Comparison of ENCODE assay signal across 8 mouse cellular contexts in genomic region chrX:9662391-9663111, GRCm38 (mm10). TPM values are rescaled to one million over a fixed set of nuclear protein-coding genes. Genes with fewer than 3 reads are reported as not detected.
DNase-seq lines count a peak whose midpoint lies in the region; ATAC-seq lines count a peak whose summit lies in the region.

Gene Dynlt3 (minus strand): TSS chrX:9663003.

- DNase-seq in fibroblast of lung, adult 2 months (ENCODE audit: low read depth): peak; percentile 53
- peak; percentile 90 for DNase-seq in kidney, postnatal 14 days
- peak; percentile 64 for DNase-seq in telencephalon, adult 2 months (ENCODE audit: low read depth, low spot score)

- H3K9me3 ChIP-seq in heart, embryonic 14.5 days (ENCODE audit: control insufficient read depth, low read length): no peaks in the 10 kb centered on the region
- H3K9me3 ChIP-seq in liver, embryonic 15.5 days (replicated peaks): no peaks in the 10 kb centered on the region
- no peaks in the 10 kb centered on the region for H3K9me3 ChIP-seq in neural tube, embryonic 12.5 days

- peak; percentile 95 for ATAC-seq in CD4-positive, CD25-positive, alpha-beta regulatory T cell, adult 4 months
- peak; percentile 98 for ATAC-seq in heart, embryonic 14.5 days (ENCODE audit: insufficient number of reproducible peaks, insufficient read depth, low FRiP score, low read depth)
- peak; percentile 98 for ATAC-seq in liver, embryonic 15.5 days (ENCODE audit: insufficient read depth)
- ATAC-seq in neural tube, embryonic 12.5 days (ENCODE audit: low FRiP score, low read depth): peak; percentile 99

- peak within 1 kb of the TSS; percentile 90 for H3K4me3 ChIP-seq in brown adipose tissue, adult 24 weeks (ENCODE audit: insufficient read depth, low read depth, low read length)
- peak within 1 kb of the TSS; percentile 56 to 64 for H3K4me3 ChIP-seq in heart, embryonic 14.5 days (ENCODE audit: control insufficient read depth in 1 of 2, insufficient read depth in 1 of 2, low read depth in 1 of 2, low read length in 2 of 2)
- peak within 1 kb of the TSS; percentile 64 for H3K4me3 ChIP-seq in liver, embryonic 15.5 days (replicated peaks)
- peak within 1 kb of the TSS; percentile 44 for H3K4me3 ChIP-seq in neural tube, embryonic 12.5 days

- 15% methylated on average over 30 of the region's 30 CpGs for WGBS in heart, embryonic 14.5 days
- WGBS in liver, embryonic 15.5 days (ENCODE audit: insufficient replicate concordance): 8% methylated on average over 30 of the region's 30 CpGs
- WGBS in neural tube, embryonic 12.5 days: 13% methylated on average over 30 of the region's 30 CpGs

- peak within 1 kb of the TSS; percentile 67 for H3K4me2 ChIP-seq in heart, embryonic 14.5 days (ENCODE audit: low read length)
- H3K4me2 ChIP-seq in liver, embryonic 15.5 days: peak within 1 kb of the TSS; percentile 64
- H3K4me2 ChIP-seq in neural tube, embryonic 12.5 days (replicated peaks): peak within 1 kb of the TSS; percentile 56

- H3K36me3 ChIP-seq in heart, embryonic 14.5 days (ENCODE audit: control insufficient read depth, insufficient read depth, low read length): no peaks in the 10 kb centered on the region
- H3K36me3 ChIP-seq in liver, embryonic 15.5 days (replicated peaks): no peaks in the 10 kb centered on the region
- no peaks in the 10 kb centered on the region for H3K36me3 ChIP-seq in neural tube, embryonic 12.5 days

- H3K27ac ChIP-seq in brown adipose tissue, adult 24 weeks (replicated peaks; ENCODE audit: low read depth, low read length): peak within 1 kb of the TSS; percentile 88
- H3K27ac ChIP-seq in heart, embryonic 14.5 days (replicated peaks in 1 of 2; ENCODE audit: control insufficient read depth in 1 of 2, insufficient read depth in 1 of 2, low read depth in 2 of 2, low read length in 2 of 2): peak within 1 kb of the TSS; percentile 77 to 82
- H3K27ac ChIP-seq in liver, embryonic 15.5 days (replicated peaks): no peak within 1 kb of the TSS
- H3K27ac ChIP-seq in neural tube, embryonic 12.5 days: no peak within 1 kb of the TSS

- peak within 1 kb of the TSS; percentile 77 for H3K9ac ChIP-seq in heart, embryonic 14.5 days (ENCODE audit: low read length)
- H3K9ac ChIP-seq in liver, embryonic 15.5 days: peak within 1 kb of the TSS; percentile 52
- H3K9ac ChIP-seq in neural tube, embryonic 12.5 days: peak within 1 kb of the TSS; percentile 57

- H3K27me3 ChIP-seq in heart, embryonic 14.5 days (ENCODE audit: control insufficient read depth, insufficient read depth, low read length): no peaks in the 10 kb centered on the region
- H3K27me3 ChIP-seq in liver, embryonic 15.5 days: no peaks in the 10 kb centered on the region
- H3K27me3 ChIP-seq in neural tube, embryonic 12.5 days (replicated peaks): no peaks in the 10 kb centered on the region

- no peaks in the 10 kb centered on the region for H3K4me1 ChIP-seq in brown adipose tissue, adult 24 weeks (ENCODE audit: control insufficient read depth, insufficient read depth, insufficient read length, low read length)
- H3K4me1 ChIP-seq in heart, embryonic 14.5 days (ENCODE audit: control insufficient read depth in 2 of 2, insufficient read depth in 2 of 2, low read length in 2 of 2): no peaks in the 10 kb centered on the region
- H3K4me1 ChIP-seq in liver, embryonic 15.5 days (replicated peaks): peaks cover 6% of the 10 kb centered on the region; the same call in 1 of the 2 replicates
- no peaks in the 10 kb centered on the region for H3K4me1 ChIP-seq in neural tube, embryonic 12.5 days

RNA-seq across cellular contexts. Expression of gene Dynlt3, which starts in this region (rescaled TPM):
- 10 to 100 TPM; 44.9 to 45.5 TPM for polyA plus RNA-seq in CD4-positive, CD25-positive, alpha-beta regulatory T cell, adult 4 months (2017; shearing (Covaris generic))
- 105 and 172 TPM in 2 replicates for polyA plus RNA-seq in brown adipose tissue, adult 24 weeks (2012; ENCODE audit: insufficient read depth, insufficient read length, missing spikeins)
- 69.5 and 72.9 TPM in 2 replicates for polyA plus RNA-seq in heart, embryonic 14.5 days (2014; fragmentation: Nextera tagmentation; extraction: Ambion mirVana)
- polyA plus RNA-seq in liver, embryonic 15.5 days (2015; fragmentation: Nextera tagmentation; extraction: Ambion mirVana): 23.9 and 24.1 TPM in 2 replicates
- polyA plus RNA-seq in neural tube, embryonic 12.5 days (2016; fragmentation: Nextera tagmentation; extraction: Ambion mirVana): 24.9 and 26.6 TPM in 2 replicates

Comparison
In these comparisons a context has a peak if more than half of its experiments do, and no peak if none do; other contexts are left out.
1. H3K27ac ChIP-seq: peak in brown adipose tissue, adult 24 weeks (single experiment) and heart, embryonic 14.5 days (2 of 2); none in liver, embryonic 15.5 days (single experiment) and neural tube, embryonic 12.5 days (single experiment).
2. Peak in every context shown above with its lines, with median percentiles within 50 percentile points of each other: ATAC-seq, H3K4me3 ChIP-seq, DNase-seq, H3K4me2 ChIP-seq and H3K9ac ChIP-seq.